Mouse (Mus musculus) ES-Bruce4 (cell line): ENCODE data around the gene Cfl2. TPM values are rescaled to one million over a fixed set of nuclear protein-coding genes. Genes with fewer than 3 reads are reported as not detected.

Source experiments
- H3K27ac ChIP-seq: 2 replicates; pipeline ENCODE4 v1.5.1; 2012; ENCODE audit warnings: low read length, inconsistent platforms; ENCODE audit not compliant: insufficient read depth
- H3K27me3 ChIP-seq: 2 replicates; pipeline ENCODE4 v1.6.1; 2012; ENCODE audit warnings: mild to moderate bottlenecking, low read length, inconsistent platforms; ENCODE audit not compliant: control insufficient read depth, poor library complexity, insufficient read depth, severe bottlenecking
- H3K36me3 ChIP-seq: 2 replicates; pipeline ENCODE4 v1.6.1; 2012; ENCODE audit warnings: inconsistent platforms, mild to moderate bottlenecking, low read length, moderate library complexity; ENCODE audit not compliant: control insufficient read depth, poor library complexity, insufficient read depth, severe bottlenecking
- H3K4me1 ChIP-seq: one replicate; pipeline ENCODE4 v1.8.1; 2011; ENCODE audit warnings: low read length; ENCODE audit not compliant: control insufficient read depth, insufficient read depth
- H3K4me3 ChIP-seq: 2 replicates; pipeline ENCODE4 v1.5.1; 2011; ENCODE audit warnings: low read depth, mild to moderate bottlenecking, low read length
- H3K9ac ChIP-seq: 2 replicates; pipeline ENCODE4 v1.6.1; 2012; ENCODE audit warnings: low read depth, mild to moderate bottlenecking, inconsistent platforms; ENCODE audit not compliant: poor library complexity, severe bottlenecking
- H3K9me3 ChIP-seq: replicated peaks from 2 replicates; pipeline ENCODE4 v1.6.1; 2012; ENCODE audit warnings: mild to moderate bottlenecking, low read length, inconsistent platforms; ENCODE audit not compliant: control insufficient read depth, poor library complexity, insufficient read depth, severe bottlenecking
- CTCF ChIP-seq: IDR thresholded peaks from one replicate; pipeline ENCODE4 v1.8.1; 2011; ENCODE audit warnings: low read depth, low read length
- EP300 ChIP-seq: IDR thresholded peaks from 2 replicates; pipeline ENCODE4 v1.6.1; 2011; ENCODE audit warnings: low read depth, low read length; ENCODE audit not compliant: insufficient read depth
- POLR2A ChIP-seq: IDR thresholded peaks from one replicate; pipeline ENCODE4 v1.8.1; 2011; ENCODE audit warnings: low read length; ENCODE audit not compliant: insufficient read depth
- polyA plus RNA-seq: library from polyadenylated mRNA; stranded (reverse); fragments of >200 nt; gene quantifications from 2 replicates; pipeline ENCODE4 v1.2.4, GENCODE M21; 2011; ENCODE audit warnings: low read depth; ENCODE audit not compliant: missing spikeins, insufficient read depth, insufficient read length

Cfl2 gene
- polyA plus RNA-seq, 1 experiment: 77.5 TPM

DNA sequence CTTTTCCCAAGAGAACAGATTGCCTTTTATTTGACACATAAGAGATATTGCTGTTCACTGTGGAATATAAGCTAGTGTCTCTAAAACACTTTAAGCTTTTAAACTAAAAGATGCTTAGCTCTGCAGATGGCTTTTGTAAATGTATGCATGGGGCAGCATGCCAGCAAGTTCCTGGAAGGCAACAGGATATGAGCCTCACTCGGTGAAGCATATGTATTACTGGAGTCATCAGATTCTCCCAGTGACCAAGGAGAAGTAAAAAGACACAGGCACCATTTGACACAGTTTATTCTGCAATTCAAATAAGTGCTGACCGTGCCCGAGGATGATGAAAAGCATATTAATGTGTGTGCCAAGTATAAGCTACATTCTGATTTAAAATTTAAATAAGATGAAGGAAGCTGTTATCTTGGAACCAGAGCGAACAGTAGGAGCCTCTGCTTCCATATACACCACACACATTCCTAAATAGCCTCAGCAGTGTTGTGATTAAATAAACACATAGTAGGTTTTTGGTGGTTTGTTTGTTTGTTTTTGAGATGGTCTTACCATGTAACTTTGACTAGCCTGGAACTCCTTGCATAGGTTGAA lies 39.7 kb downstream of the Cfl2 start:
- no peaks in the 10 kb centered on the region for H3K9me3 ChIP-seq
- no peak overlapping the region for H3K9ac ChIP-seq
- H3K27me3 ChIP-seq: no peaks in the 10 kb centered on the region
- H3K27ac ChIP-seq: no peak overlapping the region
- no peaks in the 10 kb centered on the region for H3K4me1 ChIP-seq
- H3K36me3 ChIP-seq: no peaks in the 10 kb centered on the region
- no peak for TF ChIP-seq CTCF
- TF ChIP-seq POLR2A: no peak
- TF ChIP-seq EP300: no peak
- no peak overlapping the region for H3K4me3 ChIP-seq

DNA sequence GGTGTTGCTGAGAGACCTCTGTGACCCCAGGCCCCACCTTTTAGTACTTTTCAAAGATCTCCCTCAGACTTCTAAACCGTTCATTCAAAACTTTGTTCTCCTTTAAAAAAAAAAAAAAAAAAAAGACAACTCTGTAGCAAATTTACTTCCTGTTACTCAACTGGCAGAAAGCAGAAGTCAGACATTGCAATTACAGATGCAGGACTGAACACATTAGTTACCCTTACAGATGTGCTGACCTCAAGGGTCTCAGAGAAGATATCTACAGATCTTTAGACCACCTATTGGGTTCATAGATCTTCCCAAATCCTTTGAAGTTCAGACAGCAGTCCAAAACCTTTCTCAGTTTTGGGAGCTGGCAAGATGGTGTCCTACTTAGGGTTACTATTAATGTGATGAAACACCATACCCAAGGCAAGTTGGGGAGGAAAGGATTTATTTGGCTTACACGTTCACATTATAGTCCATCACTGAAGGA lies 42.0 kb downstream of the Cfl2 start:
- H3K27ac ChIP-seq: no peak overlapping the region
- H3K4me3 ChIP-seq: no peak overlapping the region
- H3K9me3 ChIP-seq: no peaks in the 10 kb centered on the region
- no peaks in the 10 kb centered on the region for H3K4me1 ChIP-seq
- H3K36me3 ChIP-seq: no peaks in the 10 kb centered on the region
- H3K9ac ChIP-seq: no peak overlapping the region
- TF ChIP-seq EP300 (no peak), POLR2A (no peak), CTCF (no peak)
- H3K27me3 ChIP-seq: no peaks in the 10 kb centered on the region

DNA sequence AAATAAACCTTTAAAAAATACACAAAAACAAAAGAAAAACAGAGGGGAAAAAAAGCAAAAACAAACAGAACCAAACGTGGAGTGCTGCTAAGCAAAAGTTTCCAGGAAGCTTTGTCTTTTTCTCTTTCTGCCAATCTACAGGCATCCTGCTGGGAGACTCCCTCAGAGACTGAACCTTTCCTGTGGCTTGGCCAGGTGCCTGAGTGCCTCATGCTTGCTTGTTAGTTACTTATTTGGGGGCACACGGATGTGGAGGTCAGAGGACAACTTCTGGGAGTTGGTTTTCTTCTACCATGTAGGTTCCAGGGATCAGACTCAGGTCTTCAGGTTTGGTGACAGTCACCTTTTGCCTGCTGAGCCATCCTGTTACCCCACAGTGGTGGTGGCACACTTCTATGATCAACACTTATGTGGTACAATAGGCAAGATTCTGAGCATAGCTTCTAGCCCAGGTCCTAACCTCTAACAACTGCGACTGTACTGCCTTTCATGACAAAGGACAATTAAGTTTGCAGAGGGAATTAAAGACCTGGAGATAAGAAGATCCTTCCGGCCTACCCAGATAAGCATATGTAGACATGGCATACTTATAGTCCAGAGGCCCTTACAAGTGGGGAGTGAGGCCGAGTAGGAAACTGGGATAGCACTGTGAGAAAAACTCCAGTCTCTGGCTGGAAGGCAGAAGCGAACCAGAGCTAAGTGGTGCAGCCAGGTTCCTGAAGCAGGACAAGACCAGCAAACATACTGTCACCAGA lies 43.3 kb downstream of the Cfl2 start:
- no peaks in the 10 kb centered on the region for H3K27me3 ChIP-seq
- no peaks in the 10 kb centered on the region for H3K9me3 ChIP-seq
- H3K9ac ChIP-seq: no peak overlapping the region
- no peak overlapping the region for H3K27ac ChIP-seq
- TF ChIP-seq CTCF (no peak), POLR2A (no peak), EP300 (no peak)
- H3K4me3 ChIP-seq: no peak overlapping the region
- no peaks in the 10 kb centered on the region for H3K4me1 ChIP-seq
- no peaks in the 10 kb centered on the region for H3K36me3 ChIP-seq

DNA sequence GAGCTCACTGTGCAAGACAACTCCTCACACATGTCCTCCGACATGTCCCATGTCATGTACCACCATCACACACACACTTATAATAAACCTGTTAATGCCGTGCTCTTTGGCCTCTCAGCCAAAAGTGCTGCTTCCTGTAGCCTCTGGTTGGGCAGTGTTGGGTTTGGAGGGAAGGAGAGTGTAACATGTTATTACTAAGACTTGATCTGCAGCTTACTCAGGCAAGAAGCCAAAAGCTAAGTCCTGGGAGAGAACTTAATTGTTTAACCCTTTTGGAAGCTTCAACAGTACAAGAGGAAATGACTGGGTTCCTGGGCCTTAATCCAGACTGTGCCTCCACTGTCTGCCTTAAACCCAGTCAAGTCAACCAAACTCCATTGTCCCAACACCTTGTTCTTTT lies 52.5 kb downstream of the Cfl2 start:
- Histone ChIP-seq H3K36me3 (no peaks in the 10 kb centered on the region), H3K27ac (no peak overlapping the region), H3K4me3 (no peak overlapping the region), H3K9ac (no peak overlapping the region), H3K9me3 (no peaks in the 10 kb centered on the region), H3K27me3 (no peaks in the 10 kb centered on the region), H3K4me1 (peaks cover 4% of the 10 kb centered on the region)
- no peak for TF ChIP-seq EP300
- no peak for TF ChIP-seq CTCF
- TF ChIP-seq POLR2A: no peak

Other genes with a start within 250 kb of the Cfl2 start
- gene Sptssa, start 206.3 kb downstream of the Cfl2 start, polyA plus RNA-seq: 21.4 and 28.6 TPM in 2 replicates
- gene Eapp, start 167.0 kb downstream of the Cfl2 start, polyA plus RNA-seq: 44.4 and 46.6 TPM in 2 replicates
- gene Snx6, start 67.2 kb downstream of the Cfl2 start, polyA plus RNA-seq: 103 and 117 TPM in 2 replicates
- not detected in 2 replicates for gene Gm20403, start 123.7 kb upstream of the Cfl2 start, polyA plus RNA-seq
- gene Baz1a, start 151.5 kb upstream of the Cfl2 start, polyA plus RNA-seq: 38.8 and 41.0 TPM in 2 replicates
- 45.9 and 46.7 TPM in 2 replicates for gene 2700097O09Rik, start 217.2 kb upstream of the Cfl2 start, polyA plus RNA-seq
- 114 and 132 TPM in 2 replicates for gene Srp54a, start 217.4 kb upstream of the Cfl2 start, polyA plus RNA-seq